Mouse (Mus musculus): ENCODE data around the gene Dis3l2. TPM values are rescaled to one million over a fixed set of nuclear protein-coding genes. Genes with fewer than 3 reads are reported as not detected.

Gene Dis3l2
- total and polyA plus RNA-seq, 3 experiments, result 12.4 to 17.4 (median 16.5) TPM

DNA sequence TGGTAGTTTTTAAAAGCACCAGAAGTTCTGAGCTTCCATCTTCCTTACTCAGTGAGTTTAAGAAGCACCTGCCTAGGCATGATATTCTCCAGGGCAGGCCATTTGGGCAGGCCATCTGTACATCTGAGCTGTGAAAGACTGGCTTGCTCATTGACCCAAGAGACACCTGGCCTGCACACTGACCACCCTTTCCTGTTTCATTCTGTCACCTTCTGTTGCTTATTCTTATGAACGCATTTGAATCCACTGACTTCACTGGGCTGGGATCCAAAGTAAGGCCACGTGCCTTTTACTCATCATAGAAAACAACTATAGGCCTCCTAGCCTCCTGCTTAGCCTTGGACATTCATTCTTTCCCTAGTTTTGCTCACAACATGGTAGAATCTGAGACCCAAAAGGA lies 309.0 kb downstream of the Dis3l2 start:
- no peaks in the 10 kb centered on the region for H3K79me2 ChIP-seq (replicated peaks; ENCODE audit: control insufficient read depth, extremely low read depth, insufficient read depth, poor library complexity, severe bottlenecking)
- in situ Hi-C loops (cut with MboI; ENCODE audit: low pct_ligation_motif_present, low pct_unique_long_range_greater_than_20kb, low sequenced_read_pairs) (no loop called here), dilution Hi-C loops (cut with MboI; ENCODE audit: extremely low pct_ligation_motif_present, extremely low pct_unique_long_range_greater_than_20kb, low sequenced_read_pairs) (no loop called here)
- no peaks in the 10 kb centered on the region for H3K4me1 ChIP-seq (ENCODE audit: control insufficient read depth in 1 of 2, insufficient read depth in 2 of 2)
- peaks cover 0 to 7% of the 10 kb centered on the region in 2 experiments for H3K36me3 ChIP-seq (replicated peaks in 1 of 2; ENCODE audit: control insufficient read depth in 1 of 2, insufficient read depth in 1 of 2, low read length in 1 of 2)
- no peak overlapping the region for H3K4me3 ChIP-seq (replicated peaks in 1 of 3; ENCODE audit: low read depth in 2 of 3, low read length in 2 of 3, poor library complexity in 1 of 3)
- H3K9ac ChIP-seq (ENCODE audit: insufficient read depth, low read depth), result no peak overlapping the region
- no peak overlapping the region for H3K4me2 ChIP-seq (ENCODE audit: insufficient read depth, low read depth, poor library complexity, severe bottlenecking)
- DNase-seq (ENCODE audit: extremely low read depth), result no peak
- no peak overlapping the region for H3K27ac ChIP-seq (ENCODE audit: insufficient read depth, low read depth)
- no peak for TF ChIP-seq RCOR1 (conservative IDR thresholded peaks at IDR 0.05; ENCODE audit: low read depth, low read length)
- TF ChIP-seq CTCF (conservative IDR thresholded peaks at IDR 0.05 in 1 of 2, IDR thresholded peaks at IDR 0.05 in 1 of 2; ENCODE audit: low read depth in 2 of 2, low read length in 2 of 2), result no peak
- no peak for TF ChIP-seq UBTF (IDR thresholded peaks at IDR 0.05; ENCODE audit: low read depth, low read length)
- no peak for TF ChIP-seq JUN (IDR thresholded peaks at IDR 0.05; ENCODE audit: insufficient read depth, low read depth, low read length)
- TF ChIP-seq ETS1 (conservative IDR thresholded peaks at IDR 0.05; ENCODE audit: low read depth, low read length), result no peak
- no peak for TF ChIP-seq JUND (conservative IDR thresholded peaks at IDR 0.05; ENCODE audit: low read depth, low read length)
- no peak for TF ChIP-seq BHLHE40 (IDR thresholded peaks at IDR 0.05; ENCODE audit: low read depth, low read length)
- TF ChIP-seq HCFC1 (IDR thresholded peaks at IDR 0.05; ENCODE audit: low read depth, low read length), result no peak
- no peak for TF ChIP-seq USF1 (IDR thresholded peaks at IDR 0.05; ENCODE audit: low read depth, low read length)
- no peak for TF ChIP-seq USF2 (conservative IDR thresholded peaks at IDR 0.05; ENCODE audit: low read depth, low read length)
- no peak for TF ChIP-seq SMC3 (IDR thresholded peaks at IDR 0.05; ENCODE audit: low read depth, low read length)
- TF ChIP-seq NELFE (IDR thresholded peaks at IDR 0.05; ENCODE audit: low read depth, low read length), result no peak
- no peak for TF ChIP-seq MXI1 (IDR thresholded peaks at IDR 0.05; ENCODE audit: low read depth, low read length)
- no peak for TF ChIP-seq CHD2 (IDR thresholded peaks at IDR 0.05; ENCODE audit: low read length)
- TF ChIP-seq ZMIZ1 (IDR thresholded peaks at IDR 0.05; ENCODE audit: low read depth, low read length), result no peak
- TF ChIP-seq EP300 (IDR thresholded peaks at IDR 0.05; ENCODE audit: low read length), result no peak
- no peak for TF ChIP-seq E2F4 (IDR thresholded peaks at IDR 0.05; ENCODE audit: insufficient replicate concordance, low read depth, low read length)
- no peak for TF ChIP-seq KAT2A (IDR thresholded peaks at IDR 0.05; ENCODE audit: insufficient replicate concordance, low read length)
- TF ChIP-seq GABPA (IDR thresholded peaks at IDR 0.05; ENCODE audit: insufficient replicate concordance, low read depth, low read length), result no peak
- no peaks in the 10 kb centered on the region for H3K27me3 ChIP-seq (replicated peaks)
- no peaks in the 10 kb centered on the region for H3K9me3 ChIP-seq (replicated peaks; ENCODE audit: low read length)

DNA sequence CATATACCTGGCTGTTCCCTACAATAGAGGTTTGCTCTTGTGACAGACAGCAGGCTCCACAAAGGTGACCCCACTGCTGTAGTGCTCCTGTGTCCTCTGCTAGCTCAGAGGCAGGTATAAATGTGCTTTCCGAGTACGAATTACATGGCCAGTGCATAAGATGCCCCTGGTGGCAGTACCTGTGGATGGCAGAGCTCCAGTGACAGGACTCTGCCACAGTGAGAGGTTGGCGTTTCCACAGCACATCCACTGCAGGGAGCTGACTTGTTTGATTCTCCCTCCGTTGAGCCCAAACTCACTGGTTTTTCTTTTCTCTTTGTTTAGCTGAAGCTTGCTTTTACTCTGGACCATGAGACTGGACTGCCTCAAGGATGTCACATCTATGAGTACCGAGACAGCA lies 317.1 kb downstream of the Dis3l2 start:
- Histone ChIP-seq H3K4me3 (replicated peaks in 1 of 3; ENCODE audit: low read depth in 2 of 3, low read length in 2 of 3, poor library complexity in 1 of 3) (no peak overlapping the region), H3K27me3 (replicated peaks) (no peaks in the 10 kb centered on the region), H3K9me3 (replicated peaks; ENCODE audit: low read length) (no peaks in the 10 kb centered on the region), H3K79me2 (replicated peaks; ENCODE audit: control insufficient read depth, extremely low read depth, insufficient read depth, poor library complexity, severe bottlenecking) (no peaks in the 10 kb centered on the region), H3K27ac (ENCODE audit: insufficient read depth, low read depth) (no peak overlapping the region), H3K36me3 (replicated peaks in 1 of 2; ENCODE audit: control insufficient read depth in 1 of 2, insufficient read depth in 1 of 2, low read length in 1 of 2) (peaks cover 0 to 30% of the 10 kb centered on the region in 2 experiments), H3K4me1 (ENCODE audit: control insufficient read depth in 1 of 2, insufficient read depth in 2 of 2) (no peaks in the 10 kb centered on the region), H3K9ac (ENCODE audit: insufficient read depth, low read depth) (no peak overlapping the region), H3K4me2 (ENCODE audit: insufficient read depth, low read depth, poor library complexity, severe bottlenecking) (no peak overlapping the region)
- no peak for DNase-seq (ENCODE audit: extremely low read depth)
- TF ChIP-seq GABPA (IDR thresholded peaks at IDR 0.05; ENCODE audit: insufficient replicate concordance, low read depth, low read length) (no peak), POLR2A (IDR thresholded peaks at IDR 0.05; ENCODE audit: low read depth, low read length) (no peak), CHD2 (IDR thresholded peaks at IDR 0.05; ENCODE audit: low read length) (no peak), HCFC1 (IDR thresholded peaks at IDR 0.05; ENCODE audit: low read depth, low read length) (no peak), RCOR1 (conservative IDR thresholded peaks at IDR 0.05; ENCODE audit: low read depth, low read length) (no peak), KAT2A (IDR thresholded peaks at IDR 0.05; ENCODE audit: insufficient replicate concordance, low read length) (no peak), MAFK (IDR thresholded peaks at IDR 0.05; ENCODE audit: insufficient replicate concordance, low read length) (no peak), MXI1 (IDR thresholded peaks at IDR 0.05; ENCODE audit: low read depth, low read length) (no peak), TCF12 (IDR thresholded peaks at IDR 0.05; ENCODE audit: low read depth, low read length) (no peak), IRF4 (IDR thresholded peaks at IDR 0.05; ENCODE audit: low read depth, low read length) (no peak), JUND (conservative IDR thresholded peaks at IDR 0.05; ENCODE audit: low read depth, low read length) (no peak), ETS1 (conservative IDR thresholded peaks at IDR 0.05; ENCODE audit: low read depth, low read length) (no peak), EP300 (IDR thresholded peaks at IDR 0.05; ENCODE audit: low read length) (no peak), SIN3A (IDR thresholded peaks at IDR 0.05; ENCODE audit: low read length) (no peak), UBTF (IDR thresholded peaks at IDR 0.05; ENCODE audit: low read depth, low read length) (no peak), SMC3 (IDR thresholded peaks at IDR 0.05; ENCODE audit: low read depth, low read length) (no peak), ZNF384 (IDR thresholded peaks at IDR 0.05; ENCODE audit: low read depth, low read length) (no peak), ELF1 (IDR thresholded peaks at IDR 0.05; ENCODE audit: low read depth, low read length) (no peak), TBP (conservative IDR thresholded peaks at IDR 0.05; ENCODE audit: low read depth, low read length) (no peak)
- in situ Hi-C loops (cut with MboI; ENCODE audit: low pct_ligation_motif_present, low pct_unique_long_range_greater_than_20kb, low sequenced_read_pairs), result no loop called here
- dilution Hi-C loops (cut with MboI; ENCODE audit: extremely low pct_ligation_motif_present, extremely low pct_unique_long_range_greater_than_20kb, low sequenced_read_pairs), result no loop called here

All from CH12.LX (cell line).